Mouse (Mus musculus): ENCODE results near the gene Nacc1.

DNA sequence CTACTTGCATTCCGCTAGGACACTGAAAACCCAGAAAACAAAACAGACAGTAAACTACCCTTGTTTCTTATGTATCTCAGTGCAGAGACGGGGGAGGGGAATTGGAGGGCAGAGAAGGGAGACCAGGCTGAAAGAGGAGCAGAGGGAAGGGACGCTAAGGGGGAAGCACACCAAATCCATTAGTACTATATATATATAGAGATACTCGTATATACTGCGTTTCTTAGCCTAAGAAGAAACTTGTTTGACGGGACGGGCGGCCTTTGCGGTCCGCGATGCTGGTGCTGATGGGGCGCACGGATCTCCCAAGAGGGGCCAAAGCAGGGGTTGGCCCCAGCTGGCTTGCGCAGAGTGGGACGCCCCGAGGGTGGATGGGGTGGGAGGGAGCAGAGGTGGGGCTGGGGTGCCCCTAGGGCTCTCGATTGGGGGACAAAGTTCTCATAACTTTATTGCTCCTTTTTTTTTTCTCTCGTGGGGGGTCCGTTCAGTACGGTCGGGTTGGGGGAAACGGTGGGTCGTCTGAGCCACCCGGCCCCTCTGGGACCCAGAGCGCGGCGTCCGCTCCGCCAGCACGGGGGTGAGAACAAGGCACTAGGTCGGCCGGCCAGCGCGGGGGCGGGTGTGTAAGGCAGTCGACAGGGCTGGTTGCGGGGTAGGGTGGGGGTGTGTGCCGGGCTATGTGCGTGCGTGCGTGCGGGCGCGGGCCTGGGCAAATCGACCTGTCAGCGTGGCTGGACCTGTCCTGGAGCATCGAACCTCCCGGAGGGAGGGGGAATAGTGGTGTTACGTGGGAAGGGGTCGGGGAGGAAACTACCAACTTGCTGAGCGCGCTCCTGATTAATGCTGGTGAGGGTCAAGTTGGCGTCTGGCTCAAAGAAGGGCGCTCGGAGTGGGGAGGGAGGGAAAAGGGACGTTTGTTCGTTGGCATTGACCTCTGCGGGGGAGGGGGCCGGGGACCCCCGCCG, 17.5 kb upstream of the Nacc1 start:
- no peak for TF ChIP-seq CTCF (IDR thresholded peaks at IDR 0.05; ENCODE audit: control insufficient read depth, insufficient read depth, insufficient read length)
- no peak for TF ChIP-seq USF1 (IDR thresholded peaks at IDR 0.05; ENCODE audit: low read depth)
- no peak for TF ChIP-seq MYOG (IDR thresholded peaks at IDR 0.05; ENCODE audit: control insufficient read depth, extremely low read depth, insufficient read length)
- no peak for TF ChIP-seq MAX (IDR thresholded peaks at IDR 0.05)
- no peak for TF ChIP-seq FOSL1 (IDR thresholded peaks at IDR 0.05; ENCODE audit: insufficient read depth, low read length, poor library complexity, severe bottlenecking)
- no peak for TF ChIP-seq MYOD1 (IDR thresholded peaks at IDR 0.05; ENCODE audit: control insufficient read depth, insufficient read length, low read depth)
- TF ChIP-seq CEBPB (IDR thresholded peaks at IDR 0.05; ENCODE audit: low read depth): no peak
